Mouse (Mus musculus): ENCODE data around the gene Taf1b.

GRCm38 (mm10) chr12:24548885-24549284 is 50.7 kb downstream of the Taf1b start:
- TF ChIP-seq CTCF (IDR thresholded peaks at IDR 0.05; ENCODE audit: low read depth) (no peak), EP300 (IDR thresholded peaks at IDR 0.05; ENCODE audit: low read depth) (no peak)

Data from liver, embryonic 14.5 days (tissue).